Mouse (Mus musculus) midbrain, embryonic 14.5 days (tissue): ENCODE measurements around the gene Foxk2. TPM values are rescaled to one million over a fixed set of nuclear protein-coding genes. Genes with fewer than 3 reads are reported as not detected.

Experiments
- ATAC-seq: fragments of 200-750 bp; cut with Nextera tagmentation; 2 replicates; pipeline ENCODE4 v1.8.0; 2017; ENCODE audit warnings: moderate number of reproducible peaks, moderate library complexity; ENCODE audit not compliant: low FRiP score, low TSS enrichment
- DNase-seq: peaks from one replicate; pipeline ENCODE4 v3.0.0-alpha.2; 2015
- H3K27ac ChIP-seq: fragments of 300-500 bp; sonication (generic); replicated peaks from 2 replicates; pipeline ENCODE4 v1.5.1; 2014; ENCODE audit warnings: mild to moderate bottlenecking, low read depth, low read length, moderate library complexity
- H3K27me3 ChIP-seq: fragments of 300-500 bp; sonication (generic); 2 replicates; pipeline ENCODE4 v1.6.1; 2014; ENCODE audit warnings: low read length, control low read depth, mixed read lengths; ENCODE audit not compliant: control insufficient read depth, insufficient read depth
- H3K36me3 ChIP-seq: fragments of 300-500 bp; sonication (generic); 2 replicates; pipeline ENCODE4 v1.6.1; 2014; ENCODE audit warnings: low read length, control low read depth; ENCODE audit not compliant: control insufficient read depth, insufficient read depth
- H3K4me1 ChIP-seq: fragments of 300-500 bp; sonication (generic); 2 replicates; pipeline ENCODE4 v1.6.1; 2014; ENCODE audit warnings: mild to moderate bottlenecking, antibody characterized with exemption, low read length, control low read depth; ENCODE audit not compliant: control insufficient read depth, insufficient read depth
- H3K4me2 ChIP-seq: fragments of 300-500 bp; sonication (generic); 2 replicates; pipeline ENCODE4 v1.6.1; 2014; ENCODE audit warnings: mild to moderate bottlenecking, low read length, moderate library complexity
- H3K4me3 ChIP-seq: fragments of 300-500 bp; sonication (generic); replicated peaks from 2 replicates; pipeline ENCODE4 v1.5.1; 2014; ENCODE audit warnings: low read depth, low read length
- H3K9ac ChIP-seq: fragments of 300-500 bp; sonication (generic); replicated peaks from 2 replicates; pipeline ENCODE4 v1.6.1; 2014; ENCODE audit warnings: mild to moderate bottlenecking, low read length, moderate library complexity
- H3K9me3 ChIP-seq: fragments of 300-500 bp; sonication (generic); 2 replicates; pipeline ENCODE4 v1.6.1; 2016; ENCODE audit warnings: low read length, control low read depth, mixed read lengths; ENCODE audit not compliant: control insufficient read depth
- WGBS: fragments of 180-500 bp; shearing (Covaris S2); extraction: QIAGEN DNeasy Blood & Tissue Kit; methylation state at CpG from one replicate; pipeline ENCODE4 v1.1.7; 2014; 5-methylcytosine and 5-hydroxymethylcytosine counted together
- polyA plus RNA-seq: library from polyadenylated mRNA; unstranded; fragments of >200 nt; fragmentation: Nextera tagmentation; extraction: Ambion mirVana; gene quantifications from 2 replicates; pipeline ENCODE4 v1.2.1, GENCODE M21; 2014

The Foxk2 gene
- 16.6 and 20.3 TPM in 2 replicates for polyA plus RNA-seq

DNA sequence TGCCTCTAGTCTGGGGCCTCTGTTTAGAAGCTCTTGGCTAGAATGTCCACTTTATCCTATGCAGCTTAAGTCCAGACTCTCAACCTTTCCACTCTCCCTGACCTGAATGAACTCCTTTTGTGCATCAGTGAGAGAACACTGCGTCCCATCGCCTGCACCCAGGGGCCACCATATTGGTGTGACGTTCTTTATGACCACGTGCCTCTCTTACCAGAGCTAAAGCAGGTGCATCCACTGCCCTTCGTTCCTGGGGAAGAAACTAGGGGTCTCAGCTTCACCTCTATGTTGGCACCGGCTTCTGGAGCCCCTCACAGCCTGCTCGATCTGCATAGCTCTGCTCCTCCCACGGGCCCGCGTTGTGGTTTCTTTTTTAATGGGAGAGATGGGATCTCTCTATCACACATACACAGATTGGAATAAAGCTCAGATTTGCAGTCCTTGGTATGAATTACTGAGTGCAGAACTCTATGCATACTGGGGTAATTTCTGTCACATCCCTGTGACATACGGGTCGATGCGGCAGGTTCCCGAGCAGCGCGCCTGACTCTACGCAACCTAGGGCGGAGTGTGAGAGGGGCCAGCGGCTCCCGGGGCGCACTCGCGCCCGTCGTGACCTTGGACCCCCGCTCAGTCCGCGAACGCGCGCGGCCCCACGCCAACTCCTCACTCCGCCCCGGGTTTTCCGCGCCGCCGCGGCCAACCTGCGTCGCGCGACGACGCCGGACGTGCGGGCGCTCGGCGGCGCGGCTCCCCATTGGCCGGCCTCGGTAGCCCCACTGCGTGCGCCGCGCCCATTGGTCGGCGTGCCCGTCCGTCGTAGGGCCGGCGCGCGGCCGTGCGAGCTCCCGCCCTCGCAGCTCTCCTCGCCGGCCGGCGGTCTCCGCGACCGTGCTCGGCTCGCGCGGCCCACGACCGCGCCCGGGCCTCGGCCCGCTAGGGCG lies at the start of gene Foxk2:
TSS of gene Foxk2 (plus strand) at position 831 of the 941 bp plus-strand sequence.
- DNase-seq = peak; percentile 99
- Histone ChIP-seq H3K27me3 (no peaks in the 10 kb centered on the region), H3K27ac (peak within 1 kb of the TSS; percentile 95), H3K9me3 (no peaks in the 10 kb centered on the region), H3K4me3 (peak within 1 kb of the TSS; percentile 95), H3K36me3 (peaks cover 42% of the 10 kb centered on the region), H3K4me2 (peak within 1 kb of the TSS; percentile 94), H3K4me1 (peaks cover 26% of the 10 kb centered on the region), H3K9ac (peak within 1 kb of the TSS; percentile 94)
- WGBS = under 1% methylated on average over 91 of the region's 91 CpGs
- peak; percentile 98 for ATAC-seq

DNA sequence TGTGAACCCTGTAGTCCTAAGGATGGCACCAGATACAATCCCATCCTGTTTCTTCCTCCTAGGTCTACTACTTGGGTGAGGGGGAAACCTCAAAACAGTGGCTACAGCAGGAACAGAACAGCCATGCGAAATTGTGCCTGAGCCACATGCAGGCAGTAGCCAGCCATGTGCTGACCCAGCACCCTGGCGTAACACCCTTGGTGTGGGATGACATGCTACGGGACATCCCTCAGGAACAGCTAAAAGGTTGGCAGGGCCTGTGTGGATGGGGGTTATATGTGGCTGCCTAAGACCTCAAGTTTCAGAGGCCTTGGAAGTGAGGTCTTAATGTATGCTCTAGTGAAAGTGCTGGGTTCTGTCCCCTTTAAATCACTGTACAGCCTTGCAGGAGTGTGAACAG lies 43.0 kb upstream of the Foxk2 start:
- Histone ChIP-seq H3K27me3 (no peaks in the 10 kb centered on the region), H3K4me1 (no peaks in the 10 kb centered on the region), H3K4me3 (no peak overlapping the region), H3K9me3 (no peaks in the 10 kb centered on the region), H3K9ac (no peak overlapping the region), H3K4me2 (no peak overlapping the region), H3K27ac (no peak overlapping the region), H3K36me3 (peaks cover 50% of the 10 kb centered on the region)
- no peak for DNase-seq
- 95% methylated on average over 3 of the region's 3 CpGs for WGBS
- no peak for ATAC-seq

DNA sequence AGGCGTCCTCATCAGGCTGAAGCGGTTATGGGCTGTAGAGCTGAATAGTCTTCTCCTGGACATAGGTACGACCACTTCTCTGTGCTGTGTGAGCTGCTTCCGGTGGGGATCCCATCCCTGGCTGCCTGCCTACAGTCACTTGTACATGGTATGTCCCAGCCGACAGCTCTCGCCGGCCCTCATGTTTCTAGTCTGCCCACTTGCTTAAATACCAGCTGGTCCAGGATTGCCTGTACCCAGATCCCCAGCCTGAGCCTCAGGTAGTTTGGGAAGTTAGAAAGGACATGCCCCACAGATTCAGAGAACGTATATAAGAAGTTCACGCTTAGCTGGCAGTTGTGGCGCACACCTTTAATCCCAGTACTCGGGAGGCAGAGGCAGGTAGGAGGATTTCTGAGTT lies 40.0 kb upstream of the Foxk2 start:
- ATAC-seq (no peak), DNase-seq (no peak)
- H3K4me3 ChIP-seq = no peak overlapping the region
- 92% methylated on average over 11 of the region's 11 CpGs for WGBS
- H3K36me3 ChIP-seq = peaks cover 75% of the 10 kb centered on the region
- H3K9ac ChIP-seq = no peak overlapping the region
- H3K27ac ChIP-seq = no peak overlapping the region
- no peaks in the 10 kb centered on the region for H3K9me3 ChIP-seq
- no peaks in the 10 kb centered on the region for H3K27me3 ChIP-seq
- H3K4me2 ChIP-seq = no peak overlapping the region
- H3K4me1 ChIP-seq = no peaks in the 10 kb centered on the region

DNA sequence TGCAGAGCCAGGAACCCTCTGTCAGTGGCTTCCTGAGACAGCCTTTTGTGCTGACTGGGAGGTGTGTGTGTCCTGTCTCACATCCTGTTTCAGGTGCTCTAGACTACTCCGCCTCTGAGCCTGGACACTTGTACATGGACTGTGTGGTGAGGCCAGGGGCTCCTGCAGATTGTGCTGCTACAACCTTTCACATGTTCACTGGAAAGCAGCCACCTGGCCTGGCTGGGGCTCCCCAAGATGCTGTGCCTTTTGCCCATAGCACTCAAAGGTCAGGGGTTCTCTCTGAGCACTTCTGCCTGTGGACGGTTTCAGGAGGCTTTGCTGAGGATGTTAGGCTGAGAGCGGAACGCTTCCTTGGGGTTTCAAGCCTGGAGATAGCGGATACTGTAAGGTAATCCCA lies 39.0 kb upstream of the Foxk2 start:
- Histone ChIP-seq H3K4me3 (no peak overlapping the region), H3K27me3 (no peaks in the 10 kb centered on the region), H3K4me1 (no peaks in the 10 kb centered on the region), H3K9me3 (no peaks in the 10 kb centered on the region), H3K9ac (no peak overlapping the region), H3K36me3 (peaks cover 85% of the 10 kb centered on the region), H3K27ac (no peak overlapping the region), H3K4me2 (no peak overlapping the region)
- ATAC-seq (no peak), DNase-seq (no peak)
- 91% methylated on average over 5 of the region's 5 CpGs for WGBS

- Histone ChIP-seq H3K27me3 (no peaks in the 10 kb centered on the region), H3K4me3 (no peak overlapping the region), H3K36me3 (peaks cover 91% of the 10 kb centered on the region), H3K27ac (no peak overlapping the region), H3K9ac (no peak overlapping the region), H3K4me2 (no peak overlapping the region), H3K9me3 (no peaks in the 10 kb centered on the region), H3K4me1 (no peaks in the 10 kb centered on the region)
- ATAC-seq (no peak), DNase-seq (no peak)
- WGBS = 91% methylated on average over 6 of the region's 6 CpGs
Observed at GRCm38 (mm10) chr11:121221321-121222010, 38.3 kb upstream of the Foxk2 start.

GRCm38 (mm10) chr11:121228129-121229017 lies 31.4 kb upstream of the Foxk2 start:
- no peaks in the 10 kb centered on the region for H3K9me3 ChIP-seq
- H3K9ac ChIP-seq = peak overlapping the region; percentile 55
- ATAC-seq (peak; percentile 33; the same call in 1 of the 2 replicates), DNase-seq (no peak)
- 31% methylated on average over 21 of the region's 21 CpGs for WGBS
- H3K4me2 ChIP-seq = peak overlapping the region; percentile 65
- peaks cover 20% of the 10 kb centered on the region for H3K4me1 ChIP-seq
- peak overlapping the region; percentile 62 for H3K4me3 ChIP-seq
- peak overlapping the region; percentile 26; the same call in 1 of the 2 replicates for H3K27ac ChIP-seq
- no peaks in the 10 kb centered on the region for H3K27me3 ChIP-seq
- peaks cover 35% of the 10 kb centered on the region for H3K36me3 ChIP-seq

DNA sequence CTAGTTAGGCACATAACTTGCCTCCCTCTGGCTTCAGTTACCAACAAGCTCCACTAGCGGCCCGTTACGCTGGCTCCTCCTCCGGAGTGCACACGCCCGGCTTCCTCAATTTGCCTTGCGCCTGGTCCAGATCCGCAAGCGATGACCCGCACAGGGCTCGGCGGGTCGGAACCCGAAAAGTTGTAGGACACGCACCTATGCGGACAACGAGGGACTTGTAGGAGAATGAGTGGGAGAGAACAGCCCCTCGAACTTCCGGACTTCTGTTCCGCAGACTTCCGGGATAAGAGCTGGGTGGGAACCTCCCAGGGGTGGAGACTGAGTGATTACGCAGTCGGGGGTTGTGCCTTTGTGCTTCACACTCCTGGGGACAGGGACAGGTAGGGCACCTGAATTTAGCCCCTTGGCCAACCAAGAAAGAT lies 30.8 kb upstream of the Foxk2 start, which contains the start of gene Cybc1:
TSS of gene Cybc1 (minus strand) at position 305 of the 422 bp plus-strand sequence.
- Histone ChIP-seq H3K9me3 (no peaks in the 10 kb centered on the region), H3K36me3 (peaks cover 29% of the 10 kb centered on the region), H3K4me3 (peak within 1 kb of the TSS; percentile 62), H3K27me3 (no peaks in the 10 kb centered on the region), H3K4me2 (peak within 1 kb of the TSS; percentile 65), H3K9ac (peak within 1 kb of the TSS; percentile 55), H3K4me1 (peaks cover 20% of the 10 kb centered on the region), H3K27ac (peak within 1 kb of the TSS; percentile 26; the same call in 1 of the 2 replicates)
- under 1% methylated on average over 23 of the region's 23 CpGs for WGBS
- peak; percentile 87 for ATAC-seq
- DNase-seq = peak; percentile 87

DNA sequence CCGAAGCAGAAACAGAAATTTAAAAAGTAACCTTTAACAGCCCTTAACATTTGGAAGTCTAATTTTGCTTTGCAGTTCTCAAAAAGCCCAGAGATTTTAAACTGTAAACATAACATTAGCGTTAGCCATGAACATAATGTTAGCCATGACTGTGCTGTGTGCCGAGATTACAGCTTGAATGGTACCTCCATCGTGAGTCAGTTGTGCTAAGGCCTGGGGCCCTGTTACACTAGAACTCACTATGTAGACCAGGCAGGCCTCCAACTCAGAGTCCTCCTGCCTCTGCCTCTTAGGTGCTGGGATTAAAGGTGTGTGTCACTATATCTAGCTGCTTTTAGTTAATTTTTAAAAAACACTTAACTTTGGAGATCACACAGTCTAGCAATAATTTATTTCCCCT lies 28.6 kb upstream of the Foxk2 start:
- H3K27me3 ChIP-seq = no peaks in the 10 kb centered on the region
- 78% methylated on average over 4 of the region's 4 CpGs for WGBS
- H3K9me3 ChIP-seq = no peaks in the 10 kb centered on the region
- H3K9ac ChIP-seq = no peak overlapping the region
- no peak for DNase-seq
- no peak overlapping the region for H3K4me3 ChIP-seq
- peaks cover 7% of the 10 kb centered on the region; the same call in 1 of the 2 replicates for H3K36me3 ChIP-seq
- no peak overlapping the region for H3K4me2 ChIP-seq
- ATAC-seq = no peak
- peaks cover 25% of the 10 kb centered on the region for H3K4me1 ChIP-seq
- no peak overlapping the region for H3K27ac ChIP-seq
